Mouse (Mus musculus): ENCODE data around the gene Arhgap6. TPM values are rescaled to one million over a fixed set of nuclear protein-coding genes. Genes with fewer than 3 reads are reported as not detected.

Arhgap6 gene
- polyA plus RNA-seq, 2 experiments, result 1.2 to 2.3 TPM

DNA sequence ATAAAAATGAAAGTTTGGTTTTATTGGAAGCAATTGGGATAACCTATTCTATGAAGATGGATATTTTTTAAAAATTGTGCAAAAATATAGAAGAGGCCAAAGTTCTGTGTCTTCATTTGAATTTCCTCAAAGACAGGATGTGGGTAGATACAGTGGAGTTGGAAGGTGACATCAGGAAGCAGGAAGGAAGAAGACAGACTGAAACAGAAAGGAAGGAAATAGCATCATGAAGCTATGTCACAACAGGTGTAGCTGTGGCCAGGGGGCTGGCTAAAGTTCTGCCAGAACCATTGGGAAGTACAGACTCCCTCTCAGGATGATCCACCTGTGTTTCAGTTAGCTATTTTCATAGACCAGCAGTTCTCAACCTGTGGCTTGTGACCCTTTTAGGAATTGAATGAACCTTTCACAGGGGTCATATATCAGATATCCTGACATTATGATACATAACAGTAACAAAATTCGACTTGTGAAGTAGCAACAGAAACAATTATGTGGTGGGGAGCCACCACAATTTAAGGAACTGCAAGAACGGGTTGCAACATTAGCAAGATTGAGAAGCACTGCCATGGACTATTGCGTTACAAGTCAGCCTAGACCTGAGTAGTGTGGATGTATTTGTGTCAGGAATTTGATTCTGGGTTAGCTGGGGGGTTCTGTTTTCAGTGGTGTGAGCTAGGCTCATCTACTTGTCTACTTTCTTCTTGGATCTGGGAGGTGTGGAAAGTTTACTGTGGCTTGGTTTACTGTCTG, 15.8 kb downstream of the Arhgap6 start:
- ATAC-seq (ENCODE audit: insufficient read depth), result no peak
- DNase-seq (ENCODE audit: low read depth in 3 of 3, low spot score in 3 of 3), result no peak
- WGBS (ENCODE audit: insufficient replicate concordance), result 40% methylated on average over 3 of the region's 3 CpGs
- Histone ChIP-seq H3K9me3 (ENCODE audit: control insufficient read depth, low read length) (no peaks in the 10 kb centered on the region), H3K4me2 (ENCODE audit: low read depth) (no peak overlapping the region), H3K9ac (replicated peaks) (no peak overlapping the region), H3K4me1 (replicated peaks; ENCODE audit: control insufficient read depth in 2 of 2, insufficient read depth in 2 of 2, low read length in 1 of 2) (no peaks in the 10 kb centered on the region), H3K4me3 (ENCODE audit: insufficient read depth in 1 of 2, low read depth in 2 of 2, low read length in 2 of 2) (no peak overlapping the region), H3K27me3 (ENCODE audit: control insufficient read depth, insufficient read depth, low read length) (no peaks in the 10 kb centered on the region), H3K27ac (no peak overlapping the region), H3K36me3 (replicated peaks; ENCODE audit: control insufficient read depth, insufficient read depth, low read depth) (no peaks in the 10 kb centered on the region)
- TF ChIP-seq EP300 (IDR thresholded peaks at IDR 0.05; ENCODE audit: low read depth) (no peak), CTCF (IDR thresholded peaks at IDR 0.05; ENCODE audit: low read depth) (no peak)

DNA sequence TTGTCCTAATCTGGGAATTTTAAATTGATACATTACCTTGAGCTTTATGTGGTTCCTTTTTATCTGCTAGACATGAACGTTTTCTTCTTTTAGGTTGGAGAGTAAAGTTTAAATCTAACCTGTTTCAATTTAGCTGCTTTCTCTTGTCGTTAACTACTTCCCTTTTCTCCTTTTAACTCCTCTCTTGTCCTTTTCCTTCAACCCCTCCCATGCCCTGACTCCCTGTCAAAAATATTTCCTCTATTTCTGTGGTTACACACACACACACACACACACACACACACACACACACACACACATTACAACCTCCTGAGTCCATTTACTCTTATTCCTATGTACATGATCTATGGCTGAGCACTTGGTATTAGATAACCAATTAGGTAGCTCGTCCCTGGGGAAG, 24.0 kb downstream of the Arhgap6 start:
- Histone ChIP-seq H3K9ac (replicated peaks) (no peak overlapping the region), H3K9me3 (ENCODE audit: control insufficient read depth, low read length) (no peaks in the 10 kb centered on the region), H3K4me2 (ENCODE audit: low read depth) (no peak overlapping the region), H3K4me1 (replicated peaks; ENCODE audit: control insufficient read depth in 2 of 2, insufficient read depth in 2 of 2, low read length in 1 of 2) (no peaks in the 10 kb centered on the region), H3K27me3 (ENCODE audit: control insufficient read depth, insufficient read depth, low read length) (no peaks in the 10 kb centered on the region), H3K4me3 (ENCODE audit: insufficient read depth in 1 of 2, low read depth in 2 of 2, low read length in 2 of 2) (no peak overlapping the region), H3K27ac (no peak overlapping the region), H3K36me3 (replicated peaks; ENCODE audit: control insufficient read depth, insufficient read depth, low read depth) (no peaks in the 10 kb centered on the region)
- no peak for ATAC-seq (ENCODE audit: insufficient read depth)
- no peak for DNase-seq (ENCODE audit: low read depth in 3 of 3, low spot score in 3 of 3)
- TF ChIP-seq CTCF (IDR thresholded peaks at IDR 0.05; ENCODE audit: low read depth) (no peak), EP300 (IDR thresholded peaks at IDR 0.05; ENCODE audit: low read depth) (no peak)
- WGBS (ENCODE audit: insufficient replicate concordance), result 22% methylated on average over 3 of the region's 3 CpGs

DNA sequence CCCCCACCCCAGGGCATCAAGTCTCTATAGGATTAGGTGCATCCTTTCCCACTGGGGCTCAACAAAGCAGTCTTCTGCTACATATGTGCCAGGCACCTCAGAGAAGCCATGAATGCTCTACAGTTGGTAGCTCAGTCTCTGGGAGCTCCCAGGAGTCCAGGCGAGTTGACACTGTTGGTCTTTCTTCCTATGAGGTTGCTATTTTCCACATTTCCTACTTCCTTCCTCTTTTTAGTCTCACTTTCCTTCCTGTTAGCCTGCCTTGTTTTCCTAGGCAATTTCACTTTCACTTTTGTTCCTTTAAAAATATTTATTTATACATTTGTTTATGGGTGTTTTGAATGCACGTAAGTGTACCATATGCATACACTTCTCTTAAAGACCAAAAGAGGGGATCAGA, 29.3 kb downstream of the Arhgap6 start:
- ATAC-seq (ENCODE audit: insufficient read depth) (no peak), DNase-seq (ENCODE audit: low read depth in 3 of 3, low spot score in 3 of 3) (no peak)
- Histone ChIP-seq H3K36me3 (replicated peaks; ENCODE audit: control insufficient read depth, insufficient read depth, low read depth) (no peaks in the 10 kb centered on the region), H3K9me3 (ENCODE audit: control insufficient read depth, low read length) (no peaks in the 10 kb centered on the region), H3K4me3 (ENCODE audit: insufficient read depth in 1 of 2, low read depth in 2 of 2, low read length in 2 of 2) (no peak overlapping the region), H3K9ac (replicated peaks) (no peak overlapping the region), H3K27me3 (ENCODE audit: control insufficient read depth, insufficient read depth, low read length) (no peaks in the 10 kb centered on the region), H3K4me1 (replicated peaks; ENCODE audit: control insufficient read depth in 2 of 2, insufficient read depth in 2 of 2, low read length in 1 of 2) (no peaks in the 10 kb centered on the region), H3K27ac (no peak overlapping the region), H3K4me2 (ENCODE audit: low read depth) (no peak overlapping the region)
- 62% methylated on average over 2 of the region's 2 CpGs for WGBS (ENCODE audit: insufficient replicate concordance)
- no peak for TF ChIP-seq EP300 (IDR thresholded peaks at IDR 0.05; ENCODE audit: low read depth)
- TF ChIP-seq CTCF (IDR thresholded peaks at IDR 0.05; ENCODE audit: low read depth), result no peak

DNA sequence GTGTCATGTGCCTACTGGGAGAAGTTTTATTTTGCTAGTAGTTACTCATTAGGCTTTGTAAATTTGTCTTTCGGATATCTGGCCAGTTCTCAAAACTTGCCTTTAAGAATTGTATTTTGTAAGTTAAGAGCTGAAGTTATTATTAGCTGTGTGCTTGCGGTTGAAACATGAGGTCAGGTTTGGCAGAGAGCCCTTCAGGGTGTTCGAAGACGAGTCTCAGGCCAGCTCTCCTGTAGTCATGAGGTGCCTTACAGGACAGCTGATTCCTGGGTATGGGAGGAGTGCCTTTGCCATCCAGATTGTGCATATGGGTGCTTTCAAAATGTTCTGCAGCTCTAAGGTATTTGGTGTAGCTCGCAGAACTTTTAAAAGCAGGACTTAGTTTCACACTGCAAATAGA, 37.4 kb downstream of the Arhgap6 start:
- TF ChIP-seq EP300 (IDR thresholded peaks at IDR 0.05; ENCODE audit: low read depth) (no peak), CTCF (IDR thresholded peaks at IDR 0.05; ENCODE audit: low read depth) (no peak)
- ATAC-seq (ENCODE audit: insufficient read depth) (no peak), DNase-seq (ENCODE audit: low read depth in 3 of 3, low spot score in 3 of 3) (no peak)
- 60% methylated on average over 5 of the region's 5 CpGs for WGBS (ENCODE audit: insufficient replicate concordance)
- no peaks in the 10 kb centered on the region for H3K9me3 ChIP-seq (ENCODE audit: control insufficient read depth, low read length)
- no peaks in the 10 kb centered on the region for H3K4me1 ChIP-seq (replicated peaks; ENCODE audit: control insufficient read depth in 2 of 2, insufficient read depth in 2 of 2, low read length in 1 of 2)
- H3K27ac ChIP-seq, result no peak overlapping the region
- no peak overlapping the region for H3K4me2 ChIP-seq (ENCODE audit: low read depth)
- H3K36me3 ChIP-seq (replicated peaks; ENCODE audit: control insufficient read depth, insufficient read depth, low read depth), result no peaks in the 10 kb centered on the region
- no peaks in the 10 kb centered on the region for H3K27me3 ChIP-seq (ENCODE audit: control insufficient read depth, insufficient read depth, low read length)
- no peak overlapping the region for H3K4me3 ChIP-seq (ENCODE audit: insufficient read depth in 1 of 2, low read depth in 2 of 2, low read length in 2 of 2)
- no peak overlapping the region for H3K9ac ChIP-seq (replicated peaks)

DNA sequence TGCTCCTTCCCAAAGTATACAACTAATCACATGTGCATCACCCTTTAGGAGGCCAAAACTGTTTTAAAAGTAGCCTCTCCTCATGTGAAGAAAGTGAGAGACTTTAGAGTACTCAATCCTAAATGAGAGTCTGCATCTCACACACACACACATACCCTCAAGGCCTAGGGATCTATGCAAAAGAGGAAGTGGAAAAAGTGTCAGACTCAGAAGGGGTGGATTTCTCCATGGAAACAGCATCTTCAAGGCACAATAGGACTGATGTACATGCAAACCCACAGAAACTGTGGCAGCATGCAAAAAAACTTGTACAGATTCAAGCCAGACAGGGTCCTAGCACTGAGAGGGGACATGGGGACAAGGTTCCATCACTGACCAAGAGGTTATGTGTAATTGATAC, 53.2 kb downstream of the Arhgap6 start:
- ATAC-seq (ENCODE audit: insufficient read depth) (no peak), DNase-seq (ENCODE audit: low read depth in 3 of 3, low spot score in 3 of 3) (no peak)
- Histone ChIP-seq H3K4me2 (ENCODE audit: low read depth) (no peak overlapping the region), H3K27ac (no peak overlapping the region), H3K36me3 (replicated peaks; ENCODE audit: control insufficient read depth, insufficient read depth, low read depth) (no peaks in the 10 kb centered on the region), H3K4me3 (ENCODE audit: insufficient read depth in 1 of 2, low read depth in 2 of 2, low read length in 2 of 2) (no peak overlapping the region), H3K4me1 (replicated peaks; ENCODE audit: control insufficient read depth in 2 of 2, insufficient read depth in 2 of 2, low read length in 1 of 2) (no peaks in the 10 kb centered on the region), H3K9ac (replicated peaks) (no peak overlapping the region), H3K27me3 (ENCODE audit: control insufficient read depth, insufficient read depth, low read length) (no peaks in the 10 kb centered on the region), H3K9me3 (ENCODE audit: control insufficient read depth, low read length) (no peaks in the 10 kb centered on the region)
- no peak for TF ChIP-seq EP300 (IDR thresholded peaks at IDR 0.05; ENCODE audit: low read depth)
- no peak for TF ChIP-seq CTCF (IDR thresholded peaks at IDR 0.05; ENCODE audit: low read depth)

All from liver, embryonic 14.5 days (tissue).